Mouse (Mus musculus): Measurements from ENCODE around the gene Gnpnat1.
"Not testable (repeated sequence)": the region's sequence is repeated elsewhere in the genome, so short reads cannot be mapped to it uniquely, and the experiment has no call there.

Gene Gnpnat1

DNA sequence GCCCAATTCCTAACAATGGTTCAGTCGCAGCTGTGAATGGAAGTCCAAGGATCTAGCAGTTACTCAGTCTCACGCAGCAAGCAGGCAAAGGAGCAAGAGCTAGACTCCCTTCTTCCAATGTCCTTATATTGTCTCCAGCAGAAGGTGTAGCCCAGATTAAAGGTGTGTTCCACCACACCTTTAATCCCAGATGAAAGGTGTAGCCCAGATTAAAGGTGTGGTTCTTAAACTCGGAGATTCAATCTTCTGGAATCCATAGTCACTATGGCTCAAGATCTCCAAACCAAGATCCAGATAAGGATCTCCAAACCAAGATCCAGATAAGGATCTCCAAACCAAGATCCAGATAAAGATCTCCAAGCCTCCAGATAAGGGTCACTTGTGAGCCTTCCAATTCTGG is at the start of gene Gnpnat1:
Gene Gnpnat1 (minus strand): TSS at position 101 of the 400 bp plus-strand sequence.
- DNase-seq (ENCODE audit: low read depth, low spot score), result not testable (repeated sequence)

DNA sequence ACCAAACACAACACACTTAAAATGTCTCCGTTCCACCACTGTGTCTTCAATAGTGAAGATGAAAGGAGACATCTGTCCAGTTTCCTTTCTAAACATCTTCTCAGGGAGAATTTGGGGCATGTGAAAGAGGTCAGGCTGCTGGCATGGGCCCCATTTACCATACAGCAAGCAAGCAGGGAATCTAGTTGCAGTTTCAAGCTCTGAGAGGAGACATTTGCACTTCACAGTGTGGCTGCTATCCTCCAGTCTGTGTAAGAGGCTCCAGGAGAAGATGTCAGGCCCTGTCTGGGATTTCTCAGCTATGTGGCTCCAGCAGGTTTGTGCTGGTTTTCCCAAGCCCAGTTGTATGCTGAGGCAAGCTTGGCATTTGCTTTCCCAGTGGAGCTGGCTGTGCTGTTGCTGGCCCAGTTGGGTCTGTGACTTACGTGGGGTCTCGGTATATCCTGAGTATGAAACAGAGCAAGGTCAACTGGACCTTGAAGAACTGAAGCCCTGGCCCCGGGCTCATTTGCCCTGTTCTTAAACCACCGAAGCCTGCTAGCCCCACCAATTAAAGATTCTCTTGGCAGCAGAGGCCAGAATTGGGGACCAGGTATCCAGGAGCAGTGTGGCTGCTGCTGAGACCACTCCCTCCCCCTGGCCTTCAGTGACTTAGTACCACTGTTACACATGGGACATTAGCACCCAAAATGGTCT is 49.0 kb upstream of the Gnpnat1 start:
- DNase-seq (ENCODE audit: low read depth, low spot score), result no peak

DNA sequence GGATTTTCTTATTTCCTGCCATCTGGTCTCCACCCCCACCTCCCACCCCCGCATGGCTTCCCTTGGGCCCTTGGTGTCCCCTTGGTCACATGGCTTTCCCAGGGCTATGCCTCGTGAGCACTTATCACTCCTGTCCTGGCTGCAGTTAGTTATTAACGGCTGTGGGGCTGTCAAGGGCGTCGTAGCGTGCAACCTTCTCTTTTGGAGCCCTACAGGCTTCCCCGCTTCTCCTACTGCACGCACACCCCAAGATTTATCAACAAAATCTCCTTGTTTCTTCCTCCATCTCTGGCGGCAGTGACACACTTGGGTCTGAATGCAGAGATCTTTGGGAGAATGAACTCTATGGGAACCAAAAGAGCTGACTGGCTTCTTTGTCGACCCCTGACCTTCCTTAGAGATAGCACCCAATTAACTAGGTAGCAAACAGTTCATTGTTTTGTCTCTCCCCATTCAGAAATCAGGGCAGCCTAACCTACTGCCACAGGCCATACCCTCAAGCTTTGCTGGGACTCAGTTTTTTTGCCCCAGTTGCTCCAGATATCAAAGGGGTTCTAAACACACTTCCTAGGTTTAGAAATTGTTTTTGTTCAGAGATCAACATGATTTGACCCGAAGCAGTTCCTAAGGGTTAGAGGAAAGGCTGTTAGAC is 48.3 kb upstream of the Gnpnat1 start:
- DNase-seq (ENCODE audit: low read depth, low spot score), result no peak

DNA sequence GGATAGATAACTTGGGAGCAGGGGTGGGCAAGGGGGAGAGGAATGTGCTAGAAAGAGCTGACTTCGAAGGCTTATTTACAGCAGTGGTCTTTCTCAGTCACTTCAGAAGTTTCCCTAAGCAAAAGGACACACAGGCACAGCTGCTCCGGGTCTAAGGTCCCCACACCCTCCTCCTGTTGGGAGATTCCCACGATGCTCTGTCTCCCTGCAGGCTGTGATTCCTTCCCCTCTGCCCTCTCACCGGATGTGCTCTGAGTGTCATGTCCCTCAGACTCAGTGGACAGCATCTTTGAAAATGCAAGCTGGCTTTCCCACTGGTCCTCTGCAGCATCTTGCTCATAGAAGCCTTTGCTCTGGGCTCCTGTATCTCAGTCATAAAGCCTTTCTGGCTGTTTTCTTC is 47.4 kb upstream of the Gnpnat1 start:
- no peak for DNase-seq (ENCODE audit: low read depth, low spot score)

DNA sequence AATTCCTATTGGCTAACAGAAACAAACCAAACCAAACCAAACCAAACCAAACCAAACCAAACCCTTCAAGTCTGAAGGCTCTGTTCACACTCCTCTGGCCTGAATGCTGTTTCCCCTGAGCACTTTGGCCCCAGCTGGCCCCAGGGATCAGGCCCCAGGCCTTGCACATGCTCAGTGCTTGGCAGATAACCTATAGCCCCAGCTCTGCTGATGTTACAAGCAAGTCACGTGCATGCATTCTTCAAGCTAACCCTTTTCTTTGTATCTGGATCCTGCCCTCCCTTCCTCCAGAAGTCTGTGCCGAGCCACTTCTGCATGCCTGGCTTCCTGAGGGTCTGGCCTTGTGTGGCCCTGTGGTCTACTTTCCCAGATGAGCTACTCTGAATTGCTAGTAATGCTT is 46.4 kb upstream of the Gnpnat1 start:
- DNase-seq (ENCODE audit: low read depth, low spot score), result no peak

DNA sequence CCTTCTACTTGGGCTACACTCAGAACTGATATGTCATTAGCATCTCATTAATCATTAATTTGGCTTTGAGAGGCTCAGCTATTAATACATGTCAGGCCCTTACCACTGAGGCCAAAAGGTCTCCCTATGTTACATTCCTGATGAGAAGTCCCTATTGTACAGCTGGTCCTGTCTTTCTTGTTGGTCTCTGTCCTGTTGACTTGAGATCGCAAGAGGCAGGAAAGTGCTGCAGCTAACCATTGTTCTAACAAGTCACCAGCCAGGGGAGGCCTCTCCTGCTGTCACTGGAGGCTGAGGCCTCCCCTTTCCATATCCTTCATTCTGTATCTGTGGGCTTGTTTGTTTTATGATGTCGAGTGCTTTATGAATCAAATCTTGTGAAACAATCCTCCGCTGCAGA is 42.1 kb upstream of the Gnpnat1 start:
- DNase-seq (ENCODE audit: low read depth, low spot score), result no peak

DNA sequence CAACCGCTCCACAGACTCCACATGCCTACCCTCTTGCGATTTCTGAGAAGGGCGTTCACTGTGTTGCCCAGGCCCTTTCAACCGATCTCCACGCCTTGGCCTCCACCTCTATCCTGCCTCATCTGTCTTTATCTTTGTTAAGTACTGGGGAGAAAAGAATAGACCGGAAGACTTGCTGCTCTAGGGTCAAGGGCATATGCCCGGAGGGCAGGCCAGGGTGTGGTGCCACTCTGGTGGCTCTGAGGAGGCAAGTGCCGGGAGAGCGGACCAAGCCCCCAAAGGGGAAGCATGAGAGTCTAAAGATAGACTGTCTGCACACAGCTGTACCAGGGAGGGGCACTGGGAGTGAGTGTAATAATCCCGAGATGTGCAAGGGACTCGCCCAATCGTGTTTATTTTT is 40.7 kb upstream of the Gnpnat1 start:
- no peak for DNase-seq (ENCODE audit: low read depth, low spot score)

DNA sequence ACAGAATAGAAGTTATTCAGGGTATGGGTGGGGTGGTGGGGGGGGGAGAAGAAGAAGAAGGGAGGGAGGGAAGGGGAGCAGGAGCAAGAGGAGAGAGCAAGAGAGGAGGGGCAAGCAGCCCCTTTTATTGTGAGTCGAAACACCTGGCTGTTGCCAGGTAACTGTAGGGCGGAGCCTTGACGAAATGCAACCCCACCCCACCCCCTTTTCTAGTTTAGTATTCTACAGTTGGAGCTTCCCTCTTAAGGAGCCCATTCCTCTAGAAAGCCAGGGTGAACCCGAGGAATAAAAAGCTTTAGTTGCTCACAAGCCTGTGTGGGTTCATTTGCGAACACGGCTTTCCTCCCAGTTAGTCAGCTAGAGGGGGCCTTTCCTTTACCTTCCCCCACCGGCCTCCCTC is 40.2 kb upstream of the Gnpnat1 start:
- DNase-seq (ENCODE audit: low read depth, low spot score), result no peak

DNA sequence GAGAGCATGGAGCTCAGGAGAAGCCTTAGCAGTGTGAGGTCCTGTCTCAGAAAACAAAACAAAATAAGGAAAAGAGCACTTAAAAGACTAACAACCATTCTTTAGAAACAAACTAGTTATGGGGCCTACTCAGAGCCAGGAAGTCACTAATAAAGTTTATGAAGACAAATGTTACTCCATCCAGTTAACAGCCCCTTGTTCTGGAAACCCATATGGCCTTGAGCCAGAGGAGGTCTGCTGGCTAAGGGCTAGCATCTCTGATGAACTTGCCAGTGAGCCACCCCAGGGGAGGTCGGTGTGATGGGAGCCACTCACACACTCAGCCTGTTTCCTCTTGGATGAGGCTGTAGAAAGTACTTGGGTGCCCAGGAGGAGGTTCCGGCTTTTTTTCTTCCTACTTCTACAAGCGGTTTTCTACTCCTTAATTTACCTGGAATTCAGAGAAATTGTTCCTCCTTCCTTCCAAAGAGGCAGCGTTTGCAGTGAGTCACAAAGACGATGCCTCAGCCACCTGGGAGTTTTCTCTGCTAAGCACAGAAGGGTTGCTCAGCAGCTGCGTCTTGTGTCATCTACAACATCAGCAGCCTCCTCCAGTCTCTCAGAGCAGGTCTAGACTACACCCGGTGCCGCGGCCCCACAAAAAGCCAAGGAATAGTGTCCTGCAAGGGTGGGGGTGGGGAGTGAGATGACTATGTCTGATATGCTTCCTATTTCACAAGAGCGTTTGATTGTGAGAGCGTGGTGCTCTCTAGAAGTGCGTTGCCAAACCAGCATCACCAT is 38.3 kb upstream of the Gnpnat1 start:
- DNase-seq (ENCODE audit: low read depth, low spot score), result peak; percentile 57

DNA sequence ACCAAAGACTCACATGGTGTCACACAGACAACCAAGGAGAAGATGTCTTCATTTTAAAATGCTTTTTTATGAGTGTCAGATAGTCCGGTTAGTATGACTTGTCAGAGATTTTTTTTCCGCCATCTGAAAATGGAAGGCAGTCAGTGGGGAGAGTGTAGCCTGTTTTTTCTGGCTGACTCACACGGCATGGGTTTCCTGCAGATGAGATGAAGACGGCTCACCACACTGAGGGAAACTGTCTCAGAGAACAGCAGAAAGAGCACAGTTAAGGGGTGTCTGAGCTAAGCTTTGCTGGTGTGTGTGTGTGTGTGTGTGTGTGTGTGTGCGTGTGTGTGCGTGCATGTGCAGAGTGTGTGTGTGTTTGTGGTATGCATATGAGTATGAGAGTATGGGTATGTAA is 36.6 kb upstream of the Gnpnat1 start:
- no peak for DNase-seq (ENCODE audit: low read depth, low spot score)

DNA sequence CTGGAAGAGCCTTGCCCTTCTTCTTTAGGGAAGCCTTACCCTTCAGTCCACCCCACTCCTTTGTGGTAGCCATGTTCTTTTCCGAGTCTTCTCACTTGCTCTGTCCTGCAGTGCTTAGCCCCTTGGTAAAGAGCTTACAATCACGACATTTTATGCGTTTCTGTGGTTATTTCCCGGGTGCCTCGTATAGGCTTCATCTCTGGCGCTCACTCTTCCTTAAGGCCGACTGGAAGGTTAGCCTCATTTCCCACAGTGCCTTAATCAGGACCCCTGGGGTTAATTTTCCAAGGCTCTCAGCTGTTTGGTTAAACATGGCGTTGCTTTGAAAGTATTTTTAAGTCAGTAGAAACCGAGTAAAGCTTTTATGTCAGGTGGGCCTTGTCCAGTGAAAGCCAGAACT is 34.7 kb upstream of the Gnpnat1 start:
- DNase-seq (ENCODE audit: low read depth, low spot score), result no peak

DNA sequence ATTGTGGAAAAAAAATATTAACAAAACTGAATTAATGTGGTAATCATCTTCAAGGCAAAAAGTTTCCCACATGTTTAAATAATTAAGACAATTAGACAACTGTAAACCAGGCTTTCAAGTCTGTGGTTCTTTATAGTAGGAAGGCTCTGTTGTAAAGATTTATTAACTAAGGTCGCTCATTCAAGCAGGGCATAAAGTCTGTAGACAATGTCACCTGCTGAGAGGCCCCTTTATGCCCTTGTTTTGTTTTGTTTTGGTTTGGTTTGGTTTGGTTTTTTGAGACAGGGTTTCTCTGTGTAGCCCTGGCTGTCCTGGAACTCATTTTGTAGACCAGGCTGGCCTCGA is 34.2 kb upstream of the Gnpnat1 start:
- DNase-seq (ENCODE audit: low read depth, low spot score), result peak; percentile 67

DNA sequence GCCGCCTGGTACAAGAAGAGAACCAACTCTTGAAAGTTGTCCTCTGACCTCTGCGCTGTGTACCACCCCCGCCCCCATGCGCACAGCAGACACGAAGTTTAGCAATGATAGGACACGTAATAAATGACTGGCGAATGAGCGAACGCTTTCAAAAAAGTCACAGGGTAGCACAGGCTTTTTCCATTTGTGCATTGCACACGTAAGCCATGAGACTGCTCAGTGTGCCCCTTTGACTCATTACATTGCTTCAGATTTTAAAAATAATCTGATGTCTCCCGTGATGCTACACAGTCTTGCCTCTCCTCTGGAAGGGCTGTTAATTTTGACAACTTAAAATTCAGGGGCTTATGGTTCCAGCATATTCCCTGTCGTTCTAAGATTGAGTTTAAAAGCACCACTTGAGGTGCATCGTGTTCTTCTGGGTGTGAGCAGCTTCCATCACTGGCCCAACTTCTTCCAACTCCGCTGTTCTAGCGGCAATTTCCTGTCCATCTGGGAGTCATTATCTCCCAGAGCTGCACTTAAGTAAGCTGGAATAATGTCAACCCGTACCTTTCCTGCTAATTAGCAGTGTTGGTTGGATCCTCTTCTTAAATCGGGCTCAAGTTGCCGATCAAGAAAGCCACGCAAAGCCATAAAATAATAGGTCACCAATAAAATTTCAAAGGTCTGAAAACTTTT is 33.7 kb upstream of the Gnpnat1 start:
- DNase-seq (ENCODE audit: low read depth, low spot score), result peak; percentile 88

DNA sequence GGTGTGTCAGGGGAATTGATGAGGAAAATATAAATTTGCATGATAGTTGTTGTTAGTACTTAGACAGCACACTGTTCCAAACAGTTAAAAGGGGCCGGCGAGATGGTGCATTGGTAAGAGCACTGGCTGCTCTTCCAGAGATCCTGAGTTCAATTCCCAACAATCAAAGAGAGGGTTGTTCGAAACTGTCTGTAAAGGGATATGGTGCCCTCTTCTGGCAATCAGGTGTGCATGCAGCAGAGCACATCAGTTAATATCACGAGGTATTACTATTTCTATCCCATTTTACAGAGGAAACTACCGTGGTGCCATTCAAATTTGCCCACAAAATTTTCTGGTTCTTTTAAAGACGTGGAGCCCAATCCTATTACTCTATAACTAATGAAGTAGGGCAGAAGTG is 29.5 kb upstream of the Gnpnat1 start:
- no peak for DNase-seq (ENCODE audit: low read depth, low spot score)

DNA sequence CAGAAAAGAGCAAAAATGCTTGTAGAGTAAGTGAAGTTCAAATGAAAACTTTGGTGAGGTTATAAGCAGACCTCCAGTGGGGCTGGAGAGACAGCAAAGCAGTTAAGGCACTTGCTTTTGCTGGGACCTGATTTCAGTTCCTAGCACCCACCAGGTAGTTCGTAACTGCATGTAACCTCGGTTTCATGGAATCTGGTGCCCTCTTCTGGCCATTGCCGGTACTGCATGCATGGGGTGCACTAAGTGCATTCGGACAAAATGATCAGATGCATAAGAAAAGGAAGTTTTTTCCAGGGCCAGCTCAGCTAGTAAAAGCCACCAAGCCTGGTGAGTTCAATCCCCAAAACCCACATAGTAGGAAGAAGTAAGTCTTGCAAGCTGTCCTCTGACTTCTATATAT is 27.3 kb upstream of the Gnpnat1 start:
- DNase-seq (ENCODE audit: low read depth, low spot score), result no peak

DNA sequence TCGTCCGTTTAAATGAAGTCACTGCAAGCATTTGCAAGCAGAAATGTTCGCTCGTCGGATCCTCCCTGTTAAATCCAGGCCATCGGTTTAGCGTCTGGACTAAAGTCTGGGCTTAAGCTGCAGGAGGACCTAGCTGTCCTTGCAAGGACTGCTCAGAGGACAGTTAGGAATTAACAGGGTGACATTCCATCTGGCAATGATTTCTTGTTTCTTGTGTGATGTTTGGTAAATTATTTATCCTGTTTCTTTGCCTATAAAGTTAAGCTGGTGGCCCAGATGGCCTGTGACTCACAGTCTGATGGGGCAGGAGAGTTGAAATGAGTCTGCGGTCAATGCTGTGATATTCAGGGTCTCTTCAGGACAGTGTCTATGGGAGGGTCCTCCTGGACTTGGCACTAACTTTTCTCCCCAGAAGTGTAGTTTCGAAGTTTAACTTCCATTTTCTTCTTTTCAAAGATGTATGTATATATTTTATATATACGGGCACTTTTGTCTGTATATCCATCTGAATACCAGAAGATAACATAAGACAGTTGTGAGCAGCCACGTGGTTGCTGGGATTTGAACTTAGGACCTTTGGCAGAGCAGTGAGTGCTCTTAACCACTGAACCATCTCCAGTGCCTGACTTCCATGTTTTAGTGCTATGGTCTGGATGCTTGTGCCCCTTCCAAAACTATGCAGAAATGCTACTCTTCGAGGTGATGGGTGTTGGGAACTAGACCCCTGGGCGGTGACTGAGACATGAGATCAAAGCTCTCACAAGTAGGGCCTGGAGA is 25.5 kb upstream of the Gnpnat1 start:
- DNase-seq (ENCODE audit: low read depth, low spot score), result no peak

DNA sequence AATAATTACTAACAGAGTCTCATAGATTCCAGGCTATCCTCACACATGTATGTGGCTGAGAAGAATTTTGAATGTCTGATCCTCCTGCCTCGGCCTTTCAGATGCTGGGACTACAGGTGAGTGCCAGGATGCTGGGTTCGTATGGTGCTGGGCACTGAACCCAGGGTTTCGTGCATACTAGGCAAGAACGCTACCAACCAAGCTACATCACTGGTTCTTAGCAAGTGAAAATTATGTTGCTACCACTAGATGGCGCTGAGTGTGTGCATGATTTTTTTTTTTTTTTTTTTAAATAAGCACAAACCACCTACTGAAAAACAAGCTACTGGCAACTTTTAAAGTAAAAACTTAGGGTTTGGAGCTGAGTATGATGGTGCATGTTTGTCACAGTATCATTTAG is 18.5 kb upstream of the Gnpnat1 start:
- peak; percentile 85 for DNase-seq (ENCODE audit: low read depth, low spot score)

DNA sequence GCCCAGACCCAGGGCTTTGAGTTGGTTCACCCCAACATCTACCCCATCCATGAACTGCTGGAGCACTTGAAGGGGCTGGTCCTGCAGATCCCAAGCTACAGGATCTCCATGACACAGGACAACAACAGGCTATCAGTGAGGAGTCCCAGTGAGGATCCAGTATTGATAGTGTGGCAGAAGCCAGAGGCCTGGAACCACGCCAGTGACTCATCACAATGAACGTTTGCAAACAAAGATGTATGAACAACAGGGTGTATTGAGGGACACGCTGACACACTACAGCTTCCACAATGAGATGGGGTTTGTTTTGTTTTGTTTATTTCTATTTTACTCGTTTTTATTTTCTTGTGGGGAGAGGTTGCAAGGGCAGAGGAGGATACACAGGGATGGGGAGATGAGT is 17.7 kb upstream of the Gnpnat1 start:
- no peak for DNase-seq (ENCODE audit: low read depth, low spot score)

DNA sequence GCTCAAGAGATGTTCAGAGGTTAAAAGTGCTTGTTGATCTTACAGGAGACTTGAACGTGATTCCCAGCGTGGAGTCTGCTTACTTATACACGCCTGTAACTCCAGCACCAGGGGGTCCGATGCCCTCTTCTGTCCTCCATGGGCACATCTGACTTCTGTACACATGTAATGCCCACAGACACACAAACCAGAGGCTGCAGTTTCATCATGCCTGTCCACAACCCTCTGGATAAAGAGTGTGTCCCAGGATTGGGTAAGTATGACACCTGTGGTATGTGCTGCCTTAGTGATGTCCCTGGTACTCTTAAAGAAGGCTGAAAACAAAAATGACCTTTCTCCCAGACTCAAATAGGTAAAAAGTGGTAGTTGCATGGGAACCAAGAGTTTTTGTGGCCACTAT is 14.6 kb upstream of the Gnpnat1 start:
- no peak for DNase-seq (ENCODE audit: low read depth, low spot score)

DNA sequence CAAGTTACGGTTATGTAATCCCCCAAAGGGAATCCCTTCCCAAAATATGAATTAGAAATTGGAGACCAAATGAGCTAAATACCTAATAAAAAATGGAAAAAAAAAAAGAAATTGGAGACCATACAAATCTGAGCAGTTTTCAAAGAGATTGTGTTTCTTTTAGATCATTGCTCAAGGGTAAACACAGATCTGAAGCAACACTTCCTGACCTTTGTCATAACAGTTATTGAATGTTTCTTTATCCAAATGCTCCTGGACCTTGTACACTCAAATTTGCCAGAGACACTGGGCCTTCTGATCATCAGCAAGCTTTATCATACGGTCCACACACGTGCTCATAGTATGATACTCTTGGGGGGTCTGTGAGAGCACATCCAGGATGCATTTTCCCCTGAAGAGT is 13.8 kb upstream of the Gnpnat1 start:
- DNase-seq (ENCODE audit: low read depth, low spot score), result no peak

DNA sequence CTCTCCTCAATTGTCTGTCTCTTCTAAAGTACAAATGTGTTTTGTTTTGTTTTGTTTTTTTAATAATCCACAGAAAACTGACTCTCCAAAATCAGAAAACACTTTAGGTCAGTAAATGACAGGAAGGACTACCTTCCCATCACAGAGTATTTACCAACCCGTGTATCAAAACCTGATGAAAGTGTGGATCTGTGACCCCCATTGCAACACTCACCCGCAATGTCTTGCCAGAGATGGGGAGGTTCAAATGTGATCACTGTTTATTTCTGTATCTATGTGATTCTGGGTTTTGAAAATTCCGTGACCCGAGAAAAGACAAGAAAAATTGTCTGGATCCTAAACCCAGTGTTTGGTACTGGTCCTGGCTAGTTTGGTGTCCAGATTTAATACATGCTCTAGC is 11.6 kb upstream of the Gnpnat1 start:
- DNase-seq (ENCODE audit: low read depth, low spot score), result no peak

DNA sequence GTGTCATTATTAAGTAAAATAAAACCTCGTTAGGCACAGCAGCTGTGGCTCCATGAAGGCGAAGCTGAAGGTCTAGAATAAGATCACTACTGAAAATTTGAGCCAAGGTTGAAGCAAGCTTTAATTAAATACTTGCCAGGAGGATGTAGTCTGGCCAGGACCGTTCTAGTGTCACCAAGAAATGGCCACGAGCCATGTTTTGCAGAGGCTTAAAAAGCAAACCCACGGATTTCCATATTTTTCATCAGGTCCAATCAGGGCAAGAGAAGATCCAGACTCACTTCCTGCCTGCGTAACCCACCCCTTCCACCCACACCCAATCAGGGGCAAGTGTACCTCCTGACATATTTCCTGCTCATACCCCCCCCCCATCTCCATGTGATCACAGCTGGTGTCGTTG is 1.1 kb downstream of the Gnpnat1 start:
- no peak for DNase-seq (ENCODE audit: low read depth, low spot score)

Measured in forelimb bud, embryonic 11.5 days (tissue).